26 mouse cellular contexts compared by ENCODE assay signal in genomic region chr10:70689346-70689745, GRCm38 (mm10). TPM values are rescaled to one million over a fixed set of nuclear protein-coding genes. Genes with fewer than 3 reads are reported as not detected.
"Had no signal": no experiment of that assay in that cellular context is flagged by ENCODE, and none has a peak within 500 bp of the region (broad histone marks: within the 10 kb centered on the region; RNA-seq: fewer than 3 reads in every experiment).

No protein-coding gene starts in this region.

- H3K27me3 ChIP-seq: heart, embryonic 12.5 days; hindbrain, embryonic 12.5 days; intestine, embryonic 15.5 days; limb, embryonic 12.5 days; liver, embryonic 13.5 days had no signal

- H3K4me1 ChIP-seq: intestine, embryonic 15.5 days; liver, embryonic 13.5 days had no signal

- H3K4me2 ChIP-seq: hindbrain, embryonic 12.5 days; hindbrain, embryonic 14.5 days; intestine, embryonic 15.5 days; limb, embryonic 12.5 days; liver, embryonic 11.5 days; liver, embryonic 13.5 days had no signal

- H3K9ac ChIP-seq: heart, embryonic 12.5 days; hindbrain, embryonic 12.5 days; hindbrain, embryonic 14.5 days; intestine, embryonic 15.5 days; limb, embryonic 12.5 days; liver, embryonic 13.5 days had no signal

- DNase-seq: gastrocnemius, postnatal 10 days; gastrocnemius, postnatal 25 days; heart, adult 2 months; kidney, adult 18-20 months; kidney, adult 8-10 months; kidney, postnatal 10 days; kidney, postnatal 25 days; kidney, postnatal 4 days; liver; liver, embryonic 13.5 days had no signal

- ATAC-seq: hindbrain, embryonic 16.5 days; inflammation-experienced regulatory T-cells, adult 6 months; intestine, embryonic 15.5 days; intestine, postnatal 0 days had no signal

- H3K27ac ChIP-seq: heart, adult 2 months; heart, embryonic 10.5 days; hindbrain, embryonic 10.5 days; hindbrain, embryonic 12.5 days; hindbrain, embryonic 14.5 days; intestine, embryonic 15.5 days; left cerebral cortex, adult 2 months; limb, embryonic 10.5 days; limb, embryonic 12.5 days; liver, embryonic 13.5 days had no signal

- H3K36me3 ChIP-seq: heart, embryonic 10.5 days; heart, embryonic 12.5 days; hindbrain, embryonic 10.5 days; hindbrain, embryonic 12.5 days; intestine, embryonic 15.5 days; limb, embryonic 10.5 days; limb, embryonic 12.5 days; liver, embryonic 13.5 days had no signal

- H3K4me3 ChIP-seq: heart, adult 2 months; heart, embryonic 10.5 days; heart, embryonic 12.5 days; hindbrain, embryonic 10.5 days; hindbrain, embryonic 12.5 days; intestine, embryonic 15.5 days; left cerebral cortex, adult 2 months; limb, embryonic 10.5 days; limb, embryonic 12.5 days; liver, embryonic 13.5 days had no signal

- H3K9me3 ChIP-seq: heart, embryonic 10.5 days; heart, embryonic 12.5 days; intestine, embryonic 15.5 days; limb, embryonic 10.5 days; limb, embryonic 12.5 days; liver, embryonic 13.5 days had no signal

RNA-seq across cellular contexts. Expression of gene Phyhipl, which starts 33.6 kb away (rescaled TPM):
- total RNA-seq: granulocyte monocyte progenitor cell, adult 5-6 weeks; heart, adult 2 months; heart, postnatal 10 days; heart, postnatal 25 days had no signal
- polyA plus RNA-seq: inflammation-experienced regulatory T-cells, adult 6 months had no signal
